In the genomic region with DNA sequence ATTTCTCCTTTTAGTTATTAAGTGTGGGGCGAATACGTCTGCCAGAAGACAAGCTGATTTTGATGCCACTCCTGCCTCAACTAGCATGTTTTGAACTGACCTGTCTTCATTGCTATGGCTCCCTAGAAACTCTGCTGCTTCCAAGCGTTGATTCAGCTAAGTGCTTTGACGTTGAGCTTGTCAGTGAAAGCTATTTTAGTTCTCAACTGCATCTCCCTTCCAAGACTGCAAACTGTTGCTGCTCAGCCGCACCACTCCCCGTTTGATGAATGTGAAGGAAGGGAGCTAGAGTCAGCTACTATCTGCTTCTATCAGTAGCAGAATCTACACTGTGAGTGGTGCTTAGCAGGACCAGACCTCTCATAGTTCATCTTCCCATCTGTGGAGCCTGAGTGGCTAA, we compare ENCODE assay signal across 27 mouse cellular contexts. TPM values are rescaled to one million over a fixed set of nuclear protein-coding genes. Genes with fewer than 3 reads are reported as not detected.
DNase-seq lines count a peak whose midpoint lies in the region; ATAC-seq and TF ChIP-seq lines count a peak whose summit lies in the region.
"Had no signal": no experiment of that assay in that cellular context is flagged by ENCODE, and none has a peak within 500 bp of the region (broad histone marks: within the 10 kb centered on the region; RNA-seq: fewer than 3 reads in every experiment).

No protein-coding gene starts in this region.

- TF ChIP-seq EP300 in heart, postnatal 0 days (IDR thresholded peaks at IDR 0.05; ENCODE audit: low read depth) = no peak

- no peaks in the 10 kb centered on the region for H3K36me3 ChIP-seq in heart, embryonic 10.5 days
- no peaks in the 10 kb centered on the region for H3K36me3 ChIP-seq in heart, postnatal 0 days (replicated peaks; ENCODE audit: control insufficient read depth, insufficient read depth, low read length)
- no peaks in the 10 kb centered on the region for H3K36me3 ChIP-seq in intestine, embryonic 15.5 days
- H3K36me3 ChIP-seq: embryonic facial prominence, embryonic 13.5 days; G1E; hindbrain, embryonic 12.5 days; limb, embryonic 12.5 days; liver, embryonic 12.5 days; midbrain, embryonic 12.5 days; neural tube, embryonic 13.5 days had no signal

- peaks cover 16% of the 10 kb centered on the region for H3K4me1 ChIP-seq in heart, embryonic 10.5 days
- peaks cover 7% of the 10 kb centered on the region; the same call in 1 of the 2 replicates for H3K4me1 ChIP-seq in heart, postnatal 0 days (ENCODE audit: control insufficient read depth, insufficient read depth)
- H3K4me1 ChIP-seq in intestine, embryonic 15.5 days (replicated peaks) = no peaks in the 10 kb centered on the region
- H3K4me1 ChIP-seq: embryonic facial prominence, embryonic 13.5 days; hindbrain, embryonic 12.5 days; limb, embryonic 12.5 days; liver, embryonic 12.5 days; midbrain, embryonic 12.5 days had no signal

- H3K9me3 ChIP-seq in heart, embryonic 10.5 days = no peaks in the 10 kb centered on the region
- no peaks in the 10 kb centered on the region for H3K9me3 ChIP-seq in heart, postnatal 0 days (replicated peaks; ENCODE audit: control insufficient read depth, low read length)
- no peaks in the 10 kb centered on the region for H3K9me3 ChIP-seq in intestine, embryonic 15.5 days
- H3K9me3 ChIP-seq: embryonic facial prominence, embryonic 13.5 days; hindbrain, embryonic 12.5 days; limb, embryonic 12.5 days; liver, embryonic 12.5 days; neural tube, embryonic 13.5 days had no signal

- WGBS in heart, embryonic 10.5 days = 44% methylated on average over 6 of the region's 6 CpGs
- 28% methylated on average over 6 of the region's 6 CpGs for WGBS in heart, postnatal 0 days
- 63% methylated on average over 6 of the region's 6 CpGs for WGBS in intestine, embryonic 15.5 days

- no peak for DNase-seq in heart, embryonic 10.5 days (ENCODE audit: low spot score)
- no peak for DNase-seq in heart, adult 18-20 months
- peak; percentile 23 to 41 for DNase-seq in left cerebral cortex, postnatal 14 days (ENCODE audit: low spot score in 2 of 2)
- DNase-seq in left cerebral cortex, postnatal 4 days = no peak
- peak; percentile 21 for DNase-seq in heart, postnatal 0 days (ENCODE audit: low spot score)
- DNase-seq in cerebellum, adult 9-11 months = no peak
- DNase-seq: adrenal gland, postnatal 10 days; cerebellum, postnatal 10 days; gastrocnemius, postnatal 25 days; kidney, adult 2 months; kidney, postnatal 10 days; thymus, adult 2 months had no signal

- H3K9ac ChIP-seq in heart, postnatal 0 days (replicated peaks; ENCODE audit: low read depth, low read length) = no peak overlapping the region
- H3K9ac ChIP-seq in intestine, embryonic 15.5 days = no peak overlapping the region
- H3K9ac ChIP-seq: embryonic facial prominence, embryonic 13.5 days; hindbrain, embryonic 12.5 days; limb, embryonic 12.5 days; liver, embryonic 12.5 days; midbrain, embryonic 12.5 days; neural tube, embryonic 13.5 days had no signal

- no peaks in the 10 kb centered on the region for H3K27me3 ChIP-seq in heart, embryonic 10.5 days (ENCODE audit: insufficient read depth, poor library complexity, severe bottlenecking)
- H3K27me3 ChIP-seq in heart, postnatal 0 days (ENCODE audit: control insufficient read depth, insufficient read depth, low read length) = no peaks in the 10 kb centered on the region
- H3K27me3 ChIP-seq in intestine, embryonic 15.5 days (replicated peaks) = no peaks in the 10 kb centered on the region
- H3K27me3 ChIP-seq: embryonic facial prominence, embryonic 13.5 days; hindbrain, embryonic 12.5 days; limb, embryonic 12.5 days; liver, embryonic 12.5 days; midbrain, embryonic 12.5 days; neural tube, embryonic 13.5 days had no signal

- no peak for TF ChIP-seq CTCF in heart, postnatal 0 days (IDR thresholded peaks at IDR 0.05; ENCODE audit: low read depth)

- H3K27ac ChIP-seq in heart, embryonic 10.5 days = peak overlapping the region; percentile 67; the same call in 1 of the 2 replicates
- H3K27ac ChIP-seq in heart, postnatal 0 days (ENCODE audit: low read depth) = no peak overlapping the region
- H3K27ac ChIP-seq in intestine, embryonic 15.5 days = no peak overlapping the region
- H3K27ac ChIP-seq: embryonic facial prominence, embryonic 13.5 days; hindbrain, embryonic 12.5 days; limb, embryonic 12.5 days; liver, embryonic 12.5 days; midbrain, embryonic 12.5 days; neural tube, embryonic 13.5 days had no signal

- intact Hi-C loops in left cerebral cortex, postnatal 14 days (cut with DNase I) = no loop called here
- intact Hi-C loops in left cerebral cortex, postnatal 4 days (cut with DNase I) = no loop called here

- peak overlapping the region; percentile 48 for H3K4me2 ChIP-seq in heart, postnatal 0 days (ENCODE audit: low read depth, low read length)
- H3K4me2 ChIP-seq in intestine, embryonic 15.5 days (replicated peaks) = no peak overlapping the region
- H3K4me2 ChIP-seq: embryonic facial prominence, embryonic 13.5 days; hindbrain, embryonic 12.5 days; limb, embryonic 12.5 days; liver, embryonic 12.5 days; midbrain, embryonic 12.5 days; neural tube, embryonic 13.5 days had no signal

- H3K4me3 ChIP-seq in heart, embryonic 10.5 days = peak overlapping the region; percentile 35; the same call in 1 of the 2 replicates
- peak overlapping the region; percentile 34 for H3K4me3 ChIP-seq in heart, postnatal 0 days (ENCODE audit: low read depth, low read length)
- H3K4me3 ChIP-seq in intestine, embryonic 15.5 days (replicated peaks) = no peak overlapping the region
- H3K4me3 ChIP-seq: embryonic facial prominence, embryonic 13.5 days; hindbrain, embryonic 12.5 days; limb, embryonic 12.5 days; liver, embryonic 12.5 days; midbrain, embryonic 12.5 days; neural tube, embryonic 13.5 days had no signal

- peak; percentile 85 for ATAC-seq in frontal cortex, adult (ENCODE audit: low TSS enrichment)
- no peak for ATAC-seq in heart, postnatal 0 days (ENCODE audit: insufficient read depth, low read depth)
- ATAC-seq in intestine, embryonic 15.5 days = no peak
- ATAC-seq: activated CD4-positive, CD25-positive, alpha-beta regulatory T cell, adult 4 months; forebrain, embryonic 14.5 days; liver, embryonic 12.5 days had no signal

RNA-seq across cellular contexts. Expression of a gene that starts 4.6 kb away (rescaled TPM):
- polyA plus RNA-seq in heart, embryonic 10.5 days (2016; fragmentation: Nextera tagmentation; extraction: Ambion mirVana) = not detected in 2 replicates
- total RNA-seq in heart, adult 18-20 months (2021) = not detected
- total RNA-seq in left cerebral cortex, postnatal 14 days (2021) = under 1 TPM; 0.13 to 0.15 TPM
- total RNA-seq in left cerebral cortex, postnatal 4 days (2021) = under 1 TPM; 0.10 to 0.18 TPM
- total RNA-seq in heart, postnatal 0 days (2014; rRNA removed; ENCODE audit: low replicate concordance) = not detected in 2 replicates
- 0.03 and 0.04 TPM in 2 replicates for polyA plus RNA-seq in heart, postnatal 0 days (2015; fragmentation: Nextera tagmentation; extraction: Ambion mirVana)
- 0.08 and 0.14 TPM in 2 replicates for polyA plus RNA-seq in intestine, embryonic 15.5 days (2015; fragmentation: Nextera tagmentation; extraction: Ambion mirVana)
- total RNA-seq: adrenal gland, postnatal 10 days; gastrocnemius, postnatal 25 days; layer of hippocampus, adult 8-10 months; left cerebral cortex, adult 18-20 months had no signal
- polyA plus RNA-seq: activated CD4-positive, CD25-positive, alpha-beta regulatory T cell, adult 4 months; brain, embryonic 14.5 days; embryonic facial prominence, embryonic 13.5 days; G1E; hindbrain, embryonic 12.5 days; kidney, adult 2 months; limb, embryonic 12.5 days; liver, embryonic 12.5 days; lung, embryonic 16.5 days; midbrain, embryonic 12.5 days; neural tube, embryonic 13.5 days; thymus, adult 2 months had no signal

Comparison
In these comparisons a context has a peak if more than half of its experiments do, and no peak if none do; other contexts are left out.
1. DNase-seq: peak in left cerebral cortex, postnatal 14 days (2 of 2) and heart, postnatal 0 days (single experiment); none in heart, embryonic 10.5 days (single experiment), heart, adult 18-20 months (0 of 2), left cerebral cortex, postnatal 4 days (single experiment) and cerebellum, adult 9-11 months (single experiment).